Mouse (Mus musculus) ES-E14 (cell line): ENCODE data around the gene Synpr. TPM values are rescaled to one million over a fixed set of nuclear protein-coding genes. Genes with fewer than 3 reads are reported as not detected.

ENCODE experiments used
- DNase-seq: peaks from one replicate; pipeline ENCODE4 v3.0.0-alpha.2; 2013; ENCODE audit warnings: low read depth, low spot score
- H3K27ac ChIP-seq: 2 replicates; pipeline ENCODE4 v1.5.1; 2012; ENCODE audit warnings: low read depth, mild to moderate bottlenecking, low read length, moderate library complexity, mixed read lengths; ENCODE audit not compliant: poor library complexity, insufficient read depth, severe bottlenecking
- H3K36me3 ChIP-seq: 2 replicates; pipeline ENCODE4 v1.6.1; 2012; ENCODE audit warnings: mild to moderate bottlenecking, low read length, moderate library complexity, mixed read lengths; ENCODE audit not compliant: control insufficient read depth, poor library complexity, insufficient read depth, severe bottlenecking
- H3K4me1 ChIP-seq, 2 experiments: fragments of 150-350 bp in 1 of 2; sonication (generic) in 1 of 2; 2 replicates each; pipeline ENCODE4 v1.6.1; 2012; ENCODE audit warnings: low read length in 2 of 2, mild to moderate bottlenecking in 1 of 2, mixed read lengths in 1 of 2; ENCODE audit not compliant: control insufficient read depth in 2 of 2, insufficient read depth in 2 of 2, poor library complexity in 1 of 2
- H3K4me3 ChIP-seq, 2 experiments: fragments of 150-350 bp in 1 of 2; sonication (generic) in 1 of 2; 2 replicates each; pipeline ENCODE4 v1.5.1; 2012; ENCODE audit warnings: low read length in 2 of 2, low read depth in 1 of 2, mild to moderate bottlenecking in 1 of 2, mixed read lengths in 1 of 2; ENCODE audit not compliant: insufficient read depth in 1 of 2, poor library complexity in 1 of 2, severe bottlenecking in 1 of 2
- H3K9ac ChIP-seq: 2 replicates; pipeline ENCODE4 v1.6.1; 2012; ENCODE audit warnings: low read depth, mild to moderate bottlenecking, low read length, mixed read lengths; ENCODE audit not compliant: poor library complexity, insufficient read depth, severe bottlenecking
- H3K9me3 ChIP-seq: fragments of 150-350 bp; sonication (generic); 2 replicates; pipeline ENCODE4 v1.6.1; 2012; ENCODE audit warnings: low read depth, mild to moderate bottlenecking, low read length; ENCODE audit not compliant: control insufficient read depth, insufficient read depth
- CHD2 ChIP-seq: IDR thresholded peaks from 2 replicates; pipeline ENCODE4 v1.6.1; 2014; ENCODE audit warnings: mild to moderate bottlenecking, low read depth, low read length, inconsistent platforms
- HCFC1 ChIP-seq: IDR thresholded peaks from 2 replicates; pipeline ENCODE4 v1.6.1; 2012; ENCODE audit warnings: low read length, inconsistent platforms, borderline replicate concordance; ENCODE audit not compliant: insufficient read depth
- MAFK ChIP-seq: IDR thresholded peaks from 2 replicates; pipeline ENCODE4 v1.6.1; 2014; ENCODE audit warnings: mild to moderate bottlenecking, low read depth, low read length, inconsistent platforms; ENCODE audit not compliant: insufficient read depth
- ZC3H11A ChIP-seq: IDR thresholded peaks from 2 replicates; pipeline ENCODE4 v1.6.1; 2012; ENCODE audit warnings: low read depth, mild to moderate bottlenecking, inconsistent platforms, low read length, borderline replicate concordance
- ZNF384 ChIP-seq: IDR thresholded peaks from 2 replicates; pipeline ENCODE4 v1.6.1; 2012; ENCODE audit warnings: low read depth, low read length, inconsistent platforms
- in situ Hi-C, 2 experiments: fragments of 600-800 bp; cut with MboI; formaldehyde crosslinking; loops; one replicate each; pipeline ENCODE4 v1.15.1; 2025; ENCODE audit warnings: low sequenced_read_pairs in 2 of 2, inconsistent platforms in 1 of 2; ENCODE audit not compliant: unreplicated experiment in 2 of 2
- total RNA-seq: library from RNA; depleted of rRNA; stranded (reverse); fragments of 300-350 nt; gene quantifications from 2 replicates; pipeline ENCODE4 v1.2.3, GENCODE M21; 2012

Gene Synpr
- total RNA-seq, 1 experiment, result 0.22 TPM

- no peaks in the 10 kb centered on the region for H3K9me3 ChIP-seq
- no peak overlapping the region for H3K27ac ChIP-seq
- no peak overlapping the region for H3K9ac ChIP-seq
- in situ Hi-C loops, result loop anchor here (5.0 to 10.0 kb wide), 2 partner anchors 559 to 562 kb away; partner anchors contain the start of gene Gm281 (in 1 of the 2)
- H3K4me3 ChIP-seq, result no peak overlapping the region
- no peaks in the 10 kb centered on the region for H3K36me3 ChIP-seq
- DNase-seq, result peak; percentile 79
- no peaks in the 10 kb centered on the region for H3K4me1 ChIP-seq
- TF ChIP-seq ZC3H11A (peak; percentile 43; the same call in 1 of the 2 replicates), ZNF384 (no peak)
These were observed 71.2 kb downstream of the Synpr start for GRCm38 (mm10) chr14:13355569-13356362.

- Histone ChIP-seq H3K9ac (no peak overlapping the region), H3K36me3 (no peaks in the 10 kb centered on the region), H3K4me1 (no peaks in the 10 kb centered on the region), H3K27ac (no peak overlapping the region), H3K9me3 (no peaks in the 10 kb centered on the region), H3K4me3 (no peak overlapping the region)
- no peak for DNase-seq
- no peak for TF ChIP-seq ZC3H11A
- TF ChIP-seq MAFK, result no peak
- TF ChIP-seq HCFC1, result no peak
- no peak for TF ChIP-seq ZNF384
- no peak for TF ChIP-seq CHD2
- in situ Hi-C loops, result loop anchor here (5.0 to 10.0 kb wide), 2 partner anchors 558 to 560 kb away; partner anchors contain the start of gene Gm281 (in 1 of the 2)
These were observed 72.6 kb downstream of the Synpr start for GRCm38 (mm10) chr14:13357101-13357667.

GRCm38 (mm10) chr14:13358037-13358436, 73.5 kb downstream of the Synpr start:
- Histone ChIP-seq H3K27ac (no peak overlapping the region), H3K9ac (no peak overlapping the region), H3K9me3 (no peaks in the 10 kb centered on the region), H3K4me1 (no peaks in the 10 kb centered on the region), H3K4me3 (no peak overlapping the region), H3K36me3 (no peaks in the 10 kb centered on the region)
- TF ChIP-seq HCFC1 (no peak), MAFK (no peak), CHD2 (no peak)
- DNase-seq, result no peak
- in situ Hi-C loops, result loop anchor here (5.0 to 10.0 kb wide), 2 partner anchors 557 to 559 kb away; partner anchors contain the start of gene Gm281 (in 1 of the 2)

- in situ Hi-C loops, result no loop called here
- no peak overlapping the region for H3K9ac ChIP-seq
- TF ChIP-seq CHD2, result no peak
- TF ChIP-seq MAFK, result no peak
- TF ChIP-seq ZC3H11A, result no peak
- TF ChIP-seq HCFC1, result no peak
- TF ChIP-seq ZNF384, result no peak
- DNase-seq, result no peak
- no peak overlapping the region for H3K27ac ChIP-seq
- H3K36me3 ChIP-seq, result no peaks in the 10 kb centered on the region
- H3K9me3 ChIP-seq, result no peaks in the 10 kb centered on the region
- H3K4me3 ChIP-seq, result no peak overlapping the region
- no peaks in the 10 kb centered on the region for H3K4me1 ChIP-seq
These were observed 76.6 kb downstream of the Synpr start for GRCm38 (mm10) chr14:13361184-13361583.
